In the genomic region with DNA sequence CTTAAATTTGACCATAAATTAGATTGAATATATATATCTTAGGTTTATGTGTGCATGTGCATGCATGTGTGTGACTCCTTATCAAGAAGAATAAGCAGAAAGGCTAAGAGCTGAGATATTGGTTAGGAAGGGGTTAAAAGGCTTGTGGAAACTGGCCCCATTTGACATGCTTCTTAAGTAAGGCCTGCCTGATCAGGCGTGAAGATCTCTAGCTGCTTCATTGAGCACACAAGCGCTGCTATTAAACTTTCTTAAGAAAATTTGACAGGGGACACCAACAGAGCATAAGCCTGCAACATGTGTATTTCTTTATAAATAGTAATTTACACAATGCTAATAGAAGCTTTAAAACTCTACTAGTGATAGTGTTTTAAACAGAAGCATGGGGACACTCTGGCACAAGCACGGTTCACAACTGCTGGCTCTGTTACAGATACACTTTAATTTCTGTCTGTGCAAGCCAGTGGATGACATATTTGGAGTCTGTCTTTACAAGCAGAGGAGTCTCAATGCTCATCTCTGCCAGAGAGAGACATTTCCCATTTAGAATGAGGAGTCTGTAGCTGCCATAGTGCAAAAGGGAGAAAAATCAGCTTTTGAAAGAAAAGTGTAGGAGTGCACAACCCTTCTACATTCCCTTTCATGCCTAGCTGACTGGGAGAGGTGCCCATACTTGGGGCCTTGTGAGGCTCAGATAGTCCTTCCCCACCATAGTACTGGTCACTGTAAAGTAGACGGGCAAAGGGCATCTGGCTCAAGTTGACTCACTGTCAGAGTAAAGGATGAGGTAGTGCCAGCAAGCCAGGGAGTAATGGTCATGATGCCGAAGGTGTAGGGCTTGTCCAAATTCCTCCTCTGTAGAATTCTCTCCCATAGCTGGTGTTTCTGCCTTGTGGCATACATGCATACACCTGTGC, we compare ENCODE assay signal across 14 mouse cellular contexts.
A peak's percentile ranks its signal among the peaks of the same experiment; 100 is the strongest.
DNase-seq lines count a peak whose midpoint lies in the region; ATAC-seq lines count a peak whose summit lies in the region.
"Had no signal": no experiment of that assay in that cellular context is flagged by ENCODE, and none has a peak within 500 bp of the region (broad histone marks: within the 10 kb centered on the region; RNA-seq: fewer than 3 reads in every experiment).

No protein-coding gene starts in this region.

- no peak overlapping the region for H3K4me3 ChIP-seq in hindbrain, embryonic 15.5 days
- H3K4me3 ChIP-seq: erythroblast, embryonic 14.5 days had no signal

- H3K27ac ChIP-seq in hindbrain, embryonic 15.5 days (replicated peaks), result no peak overlapping the region; the same call in 1 of the 2 replicates

- H3K9me3 ChIP-seq in hindbrain, embryonic 15.5 days, result no peaks in the 10 kb centered on the region

- H3K27me3 ChIP-seq in hindbrain, embryonic 15.5 days, result no peaks in the 10 kb centered on the region
- H3K27me3 ChIP-seq: CH12.LX had no signal

- WGBS in hindbrain, embryonic 15.5 days, result 21% methylated on average over 5 of the region's 5 CpGs

- H3K4me2 ChIP-seq in hindbrain, embryonic 15.5 days, result no peak overlapping the region

- H3K9ac ChIP-seq in hindbrain, embryonic 15.5 days, result no peak overlapping the region
- H3K9ac ChIP-seq: liver, postnatal 0 days had no signal

- peak; percentile 81 for DNase-seq in A20 (ENCODE audit: low read depth, low spot score)
- peak; percentile 61 for DNase-seq in embryo, embryonic 10.5 days (ENCODE audit: low spot score)
- peak; percentile 10 to 29 for DNase-seq in kidney, postnatal 36 days
- no peak for DNase-seq in layer of hippocampus, adult 8-10 months (ENCODE audit: low spot score in 2 of 2)
- no peak for DNase-seq in c-Kit-positive CD71-positive TER-119-positive erythroid progenitor cells, embryonic 14.5 days (ENCODE audit: low spot score)
- no peak for DNase-seq in left cerebral cortex, adult 9 months (ENCODE audit: low spot score in 2 of 2)
- DNase-seq: cerebellum, postnatal 14 days; gastrocnemius, postnatal 25 days; liver, postnatal 0 days; spleen, adult 18-20 months; thymus, adult 2 months had no signal

- H3K4me1 ChIP-seq in hindbrain, embryonic 15.5 days (replicated peaks), result peaks cover 18% of the 10 kb centered on the region

- H3K36me3 ChIP-seq in hindbrain, embryonic 15.5 days, result no peaks in the 10 kb centered on the region

- peak; percentile 54; the same call in 1 of the 2 replicates for ATAC-seq in hindbrain, embryonic 15.5 days (ENCODE audit: low FRiP score, low read depth)
- ATAC-seq: liver, postnatal 0 days had no signal

Comparison
In these comparisons a context has a peak if more than half of its experiments do, and no peak if none do; other contexts are left out.
1. DNase-seq: peak in A20 (single experiment), embryo, embryonic 10.5 days (single experiment) and kidney, postnatal 36 days (2 of 2); none in layer of hippocampus, adult 8-10 months (0 of 2), c-Kit-positive CD71-positive TER-119-positive erythroid progenitor cells, embryonic 14.5 days (single experiment) and left cerebral cortex, adult 9 months (0 of 2).